Mouse (Mus musculus) layer of hippocampus, adult 9-10 months (tissue): ENCODE data around the gene Taf6.

Source experiments
- DNase-seq: peaks from one replicate; pipeline ENCODE4 v3.0.0; 2022; ENCODE audit warnings: low spot score

The Taf6 gene

DNA sequence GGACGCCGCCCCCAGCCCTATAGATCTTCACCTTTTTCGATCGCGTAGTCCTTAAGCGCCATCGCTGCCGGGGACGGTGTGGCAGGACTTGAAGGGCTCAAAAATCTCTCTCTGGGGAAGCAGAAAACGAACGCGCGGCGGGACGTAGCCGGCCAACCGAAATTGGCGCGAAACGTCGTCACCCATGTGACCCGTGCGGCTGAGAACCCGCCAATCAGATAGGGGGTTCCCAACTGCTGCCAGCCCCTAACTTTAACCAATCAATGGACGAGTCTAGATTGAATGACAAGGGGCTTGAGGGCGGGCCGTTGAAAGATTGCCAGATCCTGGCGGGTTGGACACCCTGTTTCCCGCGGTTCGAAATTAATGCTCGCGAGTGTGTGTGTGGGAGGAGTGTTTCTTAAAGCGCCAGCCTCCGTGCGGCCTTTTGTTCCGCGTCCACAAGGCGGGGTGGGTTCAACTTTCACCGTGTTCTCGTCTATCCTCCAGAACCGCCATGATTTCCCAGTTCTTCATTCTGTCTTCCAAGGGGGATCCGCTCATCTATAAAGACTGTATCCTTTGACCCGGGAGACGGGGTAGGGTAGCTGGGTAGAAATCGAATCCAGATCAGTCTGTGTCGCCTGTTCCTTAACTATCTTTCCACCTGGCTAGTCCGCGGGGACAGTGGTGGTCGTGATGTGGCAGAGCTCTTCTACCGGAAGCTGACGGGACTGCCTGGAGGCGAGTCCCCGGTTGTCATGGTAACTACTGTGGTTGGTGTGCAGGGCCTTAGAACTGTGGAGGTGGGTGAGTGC is 15.4 kb downstream of the Taf6 start, which contains the start of the genes Ap4m1 and Mcm7:
Gene Ap4m1, plus strand, starts transcription at position 308 of the 797 bp plus-strand sequence.
Gene Mcm7, minus strand, starts transcription at position 728 of the 797 bp plus-strand sequence.
- peak; percentile 94 for DNase-seq

- peak; percentile 94 for DNase-seq
Measured at GRCm38 (mm10) chr5:138170936-138171561, 16.2 kb downstream of the Taf6 start.

DNA sequence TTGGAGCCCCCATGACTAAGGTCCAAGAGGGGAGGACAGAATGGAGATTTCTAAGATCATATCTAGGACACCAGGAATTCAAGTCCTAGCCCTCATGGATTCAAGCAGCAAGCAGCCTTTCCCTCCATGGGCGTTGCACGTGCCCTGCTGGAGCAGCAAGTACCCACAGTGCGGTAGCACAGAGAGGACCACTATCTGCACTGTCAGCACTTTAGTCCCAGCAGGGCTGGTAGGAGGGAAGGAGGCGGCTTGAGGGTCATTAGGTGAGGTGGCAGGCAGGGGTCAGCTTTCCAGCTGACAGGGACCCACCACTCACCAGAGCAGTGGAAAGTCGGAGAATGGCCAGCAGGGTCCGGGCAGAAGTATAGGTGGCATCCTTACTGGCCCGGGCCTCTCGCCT is 21.7 kb downstream of the Taf6 start:
- DNase-seq: no peak

GRCm38 (mm10) chr5:138163610-138164009 is 23.6 kb downstream of the Taf6 start:
- DNase-seq: no peak

DNA sequence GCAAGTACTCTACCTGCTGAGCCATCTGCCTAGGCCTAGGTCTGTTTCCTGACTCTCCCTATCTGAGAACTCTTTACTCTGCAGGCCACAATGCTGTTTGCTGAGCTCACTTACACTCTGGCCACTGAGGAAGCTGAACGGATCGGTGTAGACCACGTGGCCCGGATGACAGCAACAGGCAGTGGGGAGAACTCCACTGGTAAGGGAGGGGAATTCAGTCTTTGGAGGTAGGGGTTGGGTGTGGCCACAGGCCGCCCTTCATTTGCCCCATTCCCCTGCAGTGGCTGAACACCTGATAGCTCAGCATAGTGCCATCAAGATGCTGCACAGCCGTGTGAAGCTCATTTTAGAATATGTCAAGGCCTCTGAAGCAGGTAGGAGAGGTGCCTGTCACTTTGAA is 24.2 kb downstream of the Taf6 start:
- DNase-seq: no peak

DNA sequence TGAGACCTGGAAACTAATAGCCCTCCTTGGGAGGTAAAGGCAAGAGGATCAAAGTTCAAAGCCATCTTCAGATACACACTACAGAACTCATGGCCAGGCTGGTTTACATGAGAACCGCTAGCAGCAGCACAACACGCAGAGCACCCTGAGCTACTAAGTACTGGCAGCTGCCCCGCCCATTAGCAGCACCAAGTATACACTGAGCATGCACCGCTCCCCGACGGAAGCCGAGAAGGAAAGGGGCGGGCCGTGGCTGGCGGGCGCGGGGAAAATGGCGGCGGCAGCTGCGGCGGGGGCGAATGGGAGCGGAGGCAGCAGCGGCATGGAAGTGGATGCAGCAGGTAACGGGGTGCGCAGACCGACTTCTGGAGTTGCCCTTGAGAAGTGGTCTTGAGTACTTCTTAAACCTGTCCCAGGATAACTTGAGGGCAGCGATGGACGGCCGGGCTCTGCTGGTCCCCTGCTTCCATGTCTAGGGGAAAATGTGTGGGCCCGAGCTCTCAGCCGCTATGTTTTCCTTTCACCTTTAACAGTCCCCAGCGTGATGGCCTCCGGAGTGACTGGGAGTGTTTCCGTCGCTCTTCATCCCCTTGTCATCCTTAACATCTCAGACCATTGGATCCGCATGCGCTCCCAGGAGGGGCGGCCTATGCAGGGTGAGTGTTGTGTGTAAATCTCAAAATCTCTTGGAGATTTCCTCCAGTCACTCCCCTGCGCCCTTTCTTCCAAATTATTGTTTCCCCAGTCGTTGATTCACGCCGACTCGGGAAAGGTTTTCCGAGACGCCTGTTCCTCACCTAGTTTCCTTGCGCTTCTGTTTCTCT is 26.2 kb downstream of the Taf6 start, which contains the start of gene Cops6:
Gene Cops6, plus strand, starts transcription at position 230 of the 824 bp plus-strand sequence.
- DNase-seq: peak; percentile 81

DNA sequence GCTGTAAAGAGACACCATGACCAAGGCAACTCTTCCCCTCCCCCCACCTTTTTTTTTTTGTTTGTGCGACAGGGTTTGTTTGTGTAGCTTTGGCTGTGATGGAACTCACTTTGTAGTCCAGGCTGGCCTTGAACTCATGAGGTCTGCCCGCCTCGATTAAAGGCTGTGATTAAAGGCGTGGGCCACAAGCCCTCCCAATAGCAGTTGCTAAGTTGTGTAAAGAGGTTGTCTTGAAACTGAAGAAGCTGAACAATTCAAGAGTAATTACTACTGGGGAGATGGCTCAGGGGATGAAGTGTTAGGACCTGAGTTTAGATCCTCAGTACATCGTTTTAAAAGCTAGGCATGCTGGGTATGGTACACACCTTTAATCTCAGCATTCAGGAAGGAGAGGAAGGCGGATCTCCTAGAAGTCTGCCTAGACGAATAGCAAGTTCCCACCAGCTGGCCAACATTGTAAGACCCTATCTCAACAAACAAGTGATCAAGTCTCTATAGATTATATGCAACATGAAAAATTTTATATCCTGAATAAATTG is 27.0 kb downstream of the Taf6 start:
- DNase-seq: no peak

GRCm38 (mm10) chr5:138155443-138155976 is 31.7 kb downstream of the Taf6 start, which contains the start of gene Zfp113:
Zfp113 (minus strand) TSS chr5:138155744.
- DNase-seq: peak; percentile 93

GRCm38 (mm10) chr5:138154390-138154789 is 32.9 kb downstream of the Taf6 start:
- DNase-seq: no peak

DNA sequence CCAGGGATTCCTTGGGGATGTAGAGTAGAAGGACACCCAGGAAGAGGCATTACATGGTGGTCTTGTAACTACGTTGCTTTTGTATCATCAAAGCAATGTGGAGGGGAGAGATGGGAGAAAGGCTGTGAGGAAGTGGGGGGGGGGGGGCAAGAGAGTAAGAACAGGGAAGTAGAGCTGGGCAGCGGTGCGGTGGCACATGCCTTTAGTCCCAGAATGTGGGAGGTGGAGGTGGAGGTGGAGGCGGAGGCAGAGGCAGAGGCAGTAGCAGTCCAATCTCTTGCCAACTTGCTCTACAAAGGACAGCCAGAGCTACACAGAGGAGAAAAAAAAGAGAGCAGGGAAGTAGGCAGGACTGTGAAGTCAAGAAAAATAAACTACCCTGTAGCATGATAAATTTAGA is 48.7 kb downstream of the Taf6 start:
- DNase-seq: no peak

- DNase-seq: no peak
Measured at GRCm38 (mm10) chr5:138137935-138138549, 49.2 kb downstream of the Taf6 start.

GRCm38 (mm10) chr5:138137257-138137656 is 50.0 kb downstream of the Taf6 start:
- no peak for DNase-seq

GRCm38 (mm10) chr5:138132425-138133064 is 54.7 kb downstream of the Taf6 start:
- no peak for DNase-seq
